Mouse (Mus musculus) liver, adult 2 months (tissue): ENCODE data around the gene Limk2.

Source experiments
- CTCF ChIP-seq: fragments of 200-500 bp; IDR thresholded peaks from 2 replicates; pipeline ENCODE4 v1.5.1; 2011; ENCODE audit warnings: low read depth, low read length, control low read depth
- POLR2A ChIP-seq: fragments of 200-500 bp; IDR thresholded peaks from 2 replicates; pipeline ENCODE4 v1.6.1; 2011; ENCODE audit warnings: low read length, control low read depth; ENCODE audit not compliant: insufficient read depth; ENCODE audit errors: extremely low read depth

DNA sequence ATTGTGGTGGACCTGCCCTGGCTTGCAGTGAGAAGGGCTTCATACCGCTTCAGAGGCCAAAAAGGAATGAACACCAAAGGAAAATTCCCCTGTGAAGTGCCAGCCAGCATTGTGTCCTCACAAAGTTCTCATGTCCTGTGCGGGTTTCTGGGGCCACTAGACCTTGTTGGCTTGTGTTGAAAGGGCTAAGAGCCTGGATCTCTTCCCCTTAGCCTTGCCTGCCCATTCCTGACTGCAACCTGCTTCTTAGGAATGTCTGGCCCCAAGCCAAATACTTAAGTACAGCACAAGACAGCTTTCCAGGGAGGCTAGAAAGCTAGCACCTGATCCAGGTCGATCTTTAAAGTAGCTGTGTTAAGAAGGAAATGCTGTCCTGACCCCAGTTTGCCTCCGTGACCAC, 106.2 kb downstream of the Limk2 start:
- TF ChIP-seq POLR2A (no peak), CTCF (no peak)
